Mouse (Mus musculus): ENCODE measurements around the gene Brk1.

The Brk1 gene

GRCm38 (mm10) chr6:113604432-113605223 lies at the start of gene Brk1:
Brk1 (plus strand) TSS chr6:113604772.
- DNase-seq (ENCODE audit: low spot score): peak; percentile 81

- DNase-seq (ENCODE audit: low spot score): no peak
These were observed 44.8 kb upstream of the Brk1 start for GRCm38 (mm10) chr6:113559736-113560135.

GRCm38 (mm10) chr6:113564557-113564956 lies 40.0 kb upstream of the Brk1 start:
- DNase-seq (ENCODE audit: low spot score): no peak

GRCm38 (mm10) chr6:113576044-113576443 lies 28.5 kb upstream of the Brk1 start:
- no peak for DNase-seq (ENCODE audit: low spot score)

GRCm38 (mm10) chr6:113579306-113579705 lies 25.3 kb upstream of the Brk1 start:
- DNase-seq (ENCODE audit: low spot score): no peak

- no peak for DNase-seq (ENCODE audit: low spot score)
These were observed 21.5 kb upstream of the Brk1 start for GRCm38 (mm10) chr6:113583023-113583422.

- DNase-seq (ENCODE audit: low spot score): no peak
These were observed 19.5 kb upstream of the Brk1 start for GRCm38 (mm10) chr6:113585065-113585464.

GRCm38 (mm10) chr6:113586466-113587183 lies 17.9 kb upstream of the Brk1 start:
- no peak for DNase-seq (ENCODE audit: low spot score)

- no peak for DNase-seq (ENCODE audit: low spot score)
These were observed 11.9 kb upstream of the Brk1 start for GRCm38 (mm10) chr6:113592637-113593036.

- DNase-seq (ENCODE audit: low spot score): no peak
These were observed 6.6 kb upstream of the Brk1 start for GRCm38 (mm10) chr6:113597945-113598344.

GRCm38 (mm10) chr6:113599833-113600232 lies 4.7 kb upstream of the Brk1 start:
- no peak for DNase-seq (ENCODE audit: low spot score)

GRCm38 (mm10) chr6:113600543-113601139 lies 3.9 kb upstream of the Brk1 start, which contains the start of gene Fancd2os:
Fancd2os (minus strand) TSS chr6:113600715.
- DNase-seq (ENCODE audit: low spot score): no peak

GRCm38 (mm10) chr6:113602821-113603220 lies 1.8 kb upstream of the Brk1 start:
- DNase-seq (ENCODE audit: low spot score): no peak

GRCm38 (mm10) chr6:113603993-113604392 lies 579 bp upstream of the Brk1 start:
- DNase-seq (ENCODE audit: low spot score): no peak

- DNase-seq (ENCODE audit: low spot score): no peak
These were observed 613 bp downstream of the Brk1 start for GRCm38 (mm10) chr6:113605224-113605545.

- no peak for DNase-seq (ENCODE audit: low spot score)
These were observed 4.3 kb downstream of the Brk1 start for GRCm38 (mm10) chr6:113608871-113609270.

GRCm38 (mm10) chr6:113609293-113609692 lies 4.7 kb downstream of the Brk1 start:
- no peak for DNase-seq (ENCODE audit: low spot score)

- no peak for DNase-seq (ENCODE audit: low spot score)
These were observed 7.8 kb downstream of the Brk1 start for GRCm38 (mm10) chr6:113612258-113612969.

GRCm38 (mm10) chr6:113614152-113614551 lies 9.6 kb downstream of the Brk1 start:
- DNase-seq (ENCODE audit: low spot score): no peak

- no peak for DNase-seq (ENCODE audit: low spot score)
These were observed 10.4 kb downstream of the Brk1 start for GRCm38 (mm10) chr6:113614997-113615396.

GRCm38 (mm10) chr6:113615489-113615888 lies 10.9 kb downstream of the Brk1 start:
- no peak for DNase-seq (ENCODE audit: low spot score)

GRCm38 (mm10) chr6:113623386-113623785 lies 18.8 kb downstream of the Brk1 start:
- DNase-seq (ENCODE audit: low spot score): no peak
